Mouse (Mus musculus): ENCODE results near the gene Zgrf1. TPM values are rescaled to one million over a fixed set of nuclear protein-coding genes. Genes with fewer than 3 reads are reported as not detected.

Zgrf1 gene
- 7.9 TPM for polyA plus RNA-seq (2021)

DNA sequence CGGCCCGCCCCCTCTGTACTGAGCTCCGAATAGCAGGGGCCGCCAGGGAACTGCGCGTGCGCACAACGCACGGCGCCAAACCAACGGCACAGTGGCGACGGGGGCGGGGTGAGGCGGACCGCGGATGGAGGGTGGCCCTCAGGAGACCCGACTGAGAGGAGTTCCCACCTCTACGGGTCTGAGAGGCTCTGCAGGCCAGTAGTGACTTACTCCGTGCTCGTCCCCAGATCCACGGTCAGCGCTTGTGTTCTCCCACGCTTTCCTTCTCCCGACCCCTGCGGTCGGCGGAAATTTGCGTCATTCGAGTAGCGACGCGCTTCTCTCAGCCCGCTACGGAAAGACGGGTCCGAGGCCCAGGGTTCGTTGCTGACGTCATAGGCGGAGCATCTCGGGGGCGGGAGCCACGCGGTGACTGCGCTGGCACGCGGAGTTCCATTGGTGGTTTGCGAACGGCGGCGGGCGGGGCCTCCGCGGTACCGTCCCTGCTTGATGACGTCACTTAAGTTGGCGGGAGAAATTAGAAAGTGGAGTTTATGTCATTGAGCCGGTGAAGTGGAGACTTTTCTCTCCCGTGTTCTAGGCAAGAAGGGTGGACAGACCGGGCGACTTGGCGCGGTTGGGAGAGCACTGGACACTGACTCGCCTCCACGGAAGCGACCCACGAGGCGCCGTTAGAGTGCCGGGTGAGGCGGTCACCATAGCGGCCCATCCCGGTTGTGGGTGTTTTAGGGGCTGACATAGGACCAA lies at the start of gene Zgrf1, which contains the start of gene Larp7:
TSS of gene Zgrf1 (plus strand) at position 517 of the 747 bp plus-strand sequence.
TSS of gene Larp7 (minus strand) at position 377 of the 747 bp plus-strand sequence.
- POLR2A ChIA-PET = no interaction called here

DNA sequence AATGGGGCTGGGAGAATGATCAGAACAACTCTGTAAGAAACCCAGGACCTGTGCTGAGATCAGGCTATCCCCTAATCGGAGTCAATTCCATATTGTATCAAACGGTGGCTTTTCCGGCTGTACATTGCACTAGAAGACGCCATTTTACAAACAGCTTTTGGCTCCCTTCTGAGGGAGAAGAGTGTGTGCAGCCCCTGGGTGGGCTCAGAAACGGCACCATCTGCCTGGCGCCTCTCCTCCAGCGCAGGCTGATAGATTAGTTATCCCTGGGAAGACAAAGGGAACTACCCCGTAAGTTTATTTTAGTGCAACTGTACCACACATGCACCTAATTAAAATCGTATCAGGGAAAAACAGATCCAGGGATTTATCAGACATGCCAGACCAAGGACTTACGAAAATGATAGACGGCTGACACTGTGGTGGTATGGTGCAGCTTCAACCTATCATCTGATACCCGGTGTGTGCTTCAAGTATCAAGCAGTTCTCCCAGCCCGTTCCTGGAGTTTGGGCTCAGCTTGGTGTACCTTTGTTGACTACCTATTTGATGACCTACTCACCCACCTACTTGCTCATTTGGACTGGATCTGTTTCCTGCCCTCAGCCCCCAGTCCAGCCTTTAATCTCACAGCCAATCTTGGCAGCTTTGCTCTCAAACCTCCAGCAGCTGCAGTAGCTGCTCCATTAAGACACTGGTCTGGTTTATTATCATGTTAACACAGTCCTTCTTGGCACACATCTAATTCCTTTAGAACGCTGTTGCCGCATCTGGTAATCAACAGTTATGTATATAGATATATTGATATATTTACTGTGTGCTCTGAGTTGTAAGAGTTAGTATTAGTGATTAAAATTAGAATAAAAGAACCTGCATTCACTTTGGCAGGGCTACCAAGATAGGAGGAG lies 45.2 kb upstream of the Zgrf1 start:
- in situ Hi-C loops (cut with MboI; ENCODE audit: low pct_unique_long_range_greater_than_20kb) = no loop called here
- CTCF ChIA-PET = no interaction called here
- ATAC-seq (no peak), DNase-seq (ENCODE audit: low read depth, low spot score) (no peak)
- no peak for TF ChIP-seq CTCF (IDR thresholded peaks at IDR 0.05)
- POLR2A ChIA-PET = no interaction called here
- H3K27me3 ChIP-seq = peaks cover 4% of the 10 kb centered on the region

More for the DNA sequence above, at the start of gene Zgrf1, which contains the start of gene Larp7:
- H3K27me3 ChIP-seq = no peaks in the 10 kb centered on the region
- no peak for TF ChIP-seq CTCF (IDR thresholded peaks at IDR 0.05)
- CTCF ChIA-PET = interaction anchor here (1.1 to 1.8 kb wide), 2 partner anchors 96 to 105 kb away, joined by 3 to 4 read pairs; no protein-coding TSS in a partner anchor
- DNase-seq (ENCODE audit: low read depth, low spot score) (peak; percentile 99), ATAC-seq (peak; percentile 98)
- in situ Hi-C loops (cut with MboI; ENCODE audit: low pct_unique_long_range_greater_than_20kb) = loop anchor here (5.0 kb wide), 2 partner anchors 106 to 236 kb away; no protein-coding TSS in a partner anchor

DNA sequence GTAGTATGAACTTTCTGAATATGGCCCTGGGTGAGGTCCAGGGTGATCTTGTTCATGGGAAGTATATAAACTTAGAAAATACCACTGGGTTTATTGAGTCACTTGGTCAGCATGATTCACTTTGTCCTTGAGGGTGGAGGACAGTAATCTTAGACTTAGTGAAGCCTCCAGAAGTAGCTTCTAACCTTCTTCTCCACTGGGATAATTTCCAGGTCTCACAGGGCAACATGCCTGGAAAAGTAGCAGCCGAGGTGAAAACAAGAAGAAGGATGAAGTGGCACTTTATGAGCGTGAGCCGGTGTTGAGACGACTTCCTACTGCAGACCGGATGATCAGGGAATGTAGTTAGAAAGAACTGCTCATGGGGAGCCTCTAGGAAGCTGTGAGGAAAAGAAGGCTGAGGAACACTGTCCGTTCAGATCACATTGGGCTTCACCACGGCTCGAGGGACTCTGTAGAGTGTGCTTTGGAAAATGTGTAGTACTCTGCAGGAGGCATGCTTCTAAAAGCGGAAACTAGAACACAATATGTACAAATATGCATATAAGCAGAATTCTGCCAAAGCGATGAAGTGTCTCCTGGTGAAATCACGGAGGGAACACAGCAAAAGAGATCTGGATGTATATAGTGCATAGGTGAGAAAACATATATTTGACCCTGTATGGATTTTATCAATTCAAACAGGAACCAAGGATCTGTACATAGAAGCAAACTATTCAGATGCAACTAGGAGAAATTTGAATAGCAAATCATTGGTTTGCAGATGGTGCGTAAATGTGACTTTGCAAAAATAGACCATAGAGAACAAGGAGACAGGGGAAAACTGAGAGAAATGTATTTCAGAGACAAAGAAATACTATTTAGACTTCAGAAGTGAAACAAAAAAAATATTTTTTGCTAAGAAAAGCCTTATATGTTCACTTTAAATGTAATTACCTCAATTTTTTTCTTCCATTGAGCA lies 41.2 kb upstream of the Zgrf1 start:
- DNase-seq (ENCODE audit: low read depth, low spot score) (no peak), ATAC-seq (no peak)
- ChIA-PET CTCF (interaction anchor here (1.2 kb wide), 1 partner anchor 14 kb away, joined by 3 read pairs; no protein-coding TSS in a partner anchor), POLR2A (no interaction called here)
- no peaks in the 10 kb centered on the region for H3K27me3 ChIP-seq
- no peak for TF ChIP-seq CTCF (IDR thresholded peaks at IDR 0.05)
- in situ Hi-C loops (cut with MboI; ENCODE audit: low pct_unique_long_range_greater_than_20kb) = no loop called here

DNA sequence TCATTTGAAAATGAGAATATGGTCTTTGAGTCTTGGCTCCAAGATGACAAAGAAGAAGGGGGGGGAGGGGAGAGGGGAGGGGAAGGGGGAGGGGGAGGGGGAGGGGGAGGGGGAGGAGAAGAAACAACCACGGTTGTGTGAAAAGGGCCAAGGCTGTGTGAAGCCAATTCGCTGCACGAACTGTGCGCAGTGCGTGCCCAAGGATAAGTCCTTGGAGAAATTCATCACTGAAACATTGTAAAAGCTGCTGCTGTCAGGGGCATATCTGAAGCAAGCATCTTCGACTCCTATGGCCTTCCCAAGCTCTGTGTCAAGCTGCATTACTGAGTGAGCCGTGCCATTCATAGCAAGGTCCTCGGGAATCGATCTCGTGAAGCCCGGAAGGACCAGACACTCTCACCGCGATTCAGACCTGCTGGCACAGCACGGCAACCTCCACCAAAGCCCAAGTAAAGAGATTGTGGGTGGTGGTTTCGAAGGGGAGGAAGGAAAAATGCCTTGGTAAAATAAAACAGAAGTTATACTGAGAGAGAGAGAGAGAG lies 40.4 kb upstream of the Zgrf1 start:
- ATAC-seq (no peak), DNase-seq (ENCODE audit: low read depth, low spot score) (no peak)
- TF ChIP-seq CTCF (IDR thresholded peaks at IDR 0.05) = no peak
- POLR2A ChIA-PET = no interaction called here
- in situ Hi-C loops (cut with MboI; ENCODE audit: low pct_unique_long_range_greater_than_20kb) = no loop called here
- CTCF ChIA-PET = no interaction called here
- no peaks in the 10 kb centered on the region for H3K27me3 ChIP-seq

DNA sequence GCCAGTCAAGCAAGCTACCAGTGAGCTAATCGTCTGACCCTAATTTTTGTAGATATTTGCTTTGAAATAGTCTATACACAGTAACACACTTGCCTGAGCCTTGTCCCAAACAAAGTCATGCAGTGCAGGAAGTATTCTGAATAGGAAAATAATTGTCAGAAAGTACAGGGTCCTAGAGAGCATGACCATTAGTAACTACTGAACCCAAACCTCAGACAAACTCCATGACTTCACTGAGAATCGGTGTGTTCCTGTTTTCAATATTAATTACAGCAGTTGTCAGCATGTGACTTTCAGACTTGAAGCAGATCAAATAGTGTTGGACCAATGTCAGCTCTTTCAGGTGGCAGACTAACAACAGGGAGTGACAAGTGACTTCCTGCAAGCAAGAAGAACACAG lies 39.6 kb upstream of the Zgrf1 start:
- no peaks in the 10 kb centered on the region for H3K27me3 ChIP-seq
- ATAC-seq (no peak), DNase-seq (ENCODE audit: low read depth, low spot score) (no peak)
- ChIA-PET CTCF (interaction anchor here (0.9 to 1.3 kb wide), 2 partner anchors 12 to 13 kb away, joined by 3 to 5 read pairs; no protein-coding TSS in a partner anchor), POLR2A (no interaction called here)
- in situ Hi-C loops (cut with MboI; ENCODE audit: low pct_unique_long_range_greater_than_20kb) = no loop called here
- TF ChIP-seq CTCF (IDR thresholded peaks at IDR 0.05) = no peak

DNA sequence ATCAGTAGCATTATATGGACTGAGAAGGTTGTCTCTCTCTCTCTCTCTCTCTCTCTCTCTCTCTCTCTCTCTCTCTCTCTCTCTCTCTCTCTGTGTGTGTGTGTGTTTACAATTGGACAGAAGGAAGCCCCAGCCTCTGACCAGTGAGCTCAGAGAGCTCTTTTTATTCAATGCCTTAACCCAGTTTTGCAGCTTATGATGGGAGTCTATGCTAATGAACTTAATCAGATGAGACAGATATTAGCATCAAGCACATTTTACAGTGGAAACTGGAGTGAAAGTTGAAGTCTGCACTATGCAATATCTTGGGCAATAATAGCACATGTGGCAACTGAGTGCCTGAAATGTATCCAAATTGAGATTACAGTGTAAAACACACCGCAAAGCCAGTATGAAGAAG lies 38.0 kb upstream of the Zgrf1 start:
- TF ChIP-seq CTCF (IDR thresholded peaks at IDR 0.05) = no peak
- ATAC-seq = no peak
- CTCF ChIA-PET = interaction anchor here (1.0 kb wide), 1 partner anchor 12 kb away, joined by 3 read pairs; no protein-coding TSS in a partner anchor

DNA sequence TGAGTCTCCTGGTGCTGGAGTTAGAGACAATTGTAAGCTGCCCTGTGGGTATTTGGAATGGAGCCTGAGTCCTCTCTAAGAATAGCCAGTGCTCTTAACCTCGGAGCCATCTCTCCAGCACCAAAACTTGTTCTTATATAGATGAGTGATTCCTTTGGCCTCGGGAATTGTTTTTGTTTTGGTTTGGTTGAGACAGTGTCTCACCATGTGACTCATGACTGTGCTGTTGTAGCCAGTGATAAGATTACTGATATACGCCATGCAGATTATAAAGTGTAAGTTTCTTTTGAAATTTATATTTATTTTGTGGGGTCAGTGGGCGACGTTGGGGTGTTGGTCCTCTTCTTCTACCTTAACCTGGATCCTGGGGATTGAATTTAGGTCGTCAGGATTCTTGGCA lies 33.0 kb upstream of the Zgrf1 start:
- H3K27me3 ChIP-seq = no peaks in the 10 kb centered on the region
- in situ Hi-C loops (cut with MboI; ENCODE audit: low pct_unique_long_range_greater_than_20kb) = no loop called here
- ChIA-PET POLR2A (no interaction called here), CTCF (interaction anchor here (1.9 kb wide), 1 partner anchor 69 kb away, joined by 8 read pairs; no protein-coding TSS in a partner anchor)
- DNase-seq (ENCODE audit: low read depth, low spot score) (peak; percentile 49), ATAC-seq (peak; percentile 68)
- TF ChIP-seq CTCF (IDR thresholded peaks at IDR 0.05) = no peak

More for the DNA sequence above, 38.0 kb upstream of the Zgrf1 start:
- H3K27me3 ChIP-seq = no peaks in the 10 kb centered on the region
- POLR2A ChIA-PET = no interaction called here
- in situ Hi-C loops (cut with MboI; ENCODE audit: low pct_unique_long_range_greater_than_20kb) = no loop called here
- no peak for DNase-seq (ENCODE audit: low read depth, low spot score)

DNA sequence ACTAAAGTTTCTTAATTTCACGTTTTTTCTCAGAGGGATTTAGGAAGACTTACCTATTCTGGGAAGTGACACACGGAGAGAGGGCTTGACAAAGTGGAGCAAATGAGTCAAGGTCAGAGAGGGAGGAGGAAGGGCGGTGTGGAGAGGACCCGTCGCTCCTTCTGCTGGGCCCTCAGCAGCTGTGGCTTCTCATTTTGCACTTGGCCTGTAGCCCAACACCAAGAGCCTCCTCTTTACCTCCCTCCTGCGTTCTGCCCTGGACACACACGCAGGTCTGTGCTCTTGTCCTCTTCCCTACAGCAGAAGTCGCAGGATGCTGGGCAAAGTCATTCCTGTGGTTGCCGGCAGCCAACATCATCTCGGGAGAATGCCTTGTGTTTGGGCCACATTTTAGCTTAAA lies 32.1 kb upstream of the Zgrf1 start:
- DNase-seq (ENCODE audit: low read depth, low spot score) = no peak
- TF ChIP-seq CTCF (IDR thresholded peaks at IDR 0.05) = no peak
- no peak for ATAC-seq
- POLR2A ChIA-PET = no interaction called here
- in situ Hi-C loops (cut with MboI; ENCODE audit: low pct_unique_long_range_greater_than_20kb) = no loop called here
- no peaks in the 10 kb centered on the region for H3K27me3 ChIP-seq
- CTCF ChIA-PET = interaction anchor here (1.0 to 1.9 kb wide), 2 partner anchors 16 to 70 kb away, joined by 3 to 8 read pairs; no protein-coding TSS in a partner anchor

DNA sequence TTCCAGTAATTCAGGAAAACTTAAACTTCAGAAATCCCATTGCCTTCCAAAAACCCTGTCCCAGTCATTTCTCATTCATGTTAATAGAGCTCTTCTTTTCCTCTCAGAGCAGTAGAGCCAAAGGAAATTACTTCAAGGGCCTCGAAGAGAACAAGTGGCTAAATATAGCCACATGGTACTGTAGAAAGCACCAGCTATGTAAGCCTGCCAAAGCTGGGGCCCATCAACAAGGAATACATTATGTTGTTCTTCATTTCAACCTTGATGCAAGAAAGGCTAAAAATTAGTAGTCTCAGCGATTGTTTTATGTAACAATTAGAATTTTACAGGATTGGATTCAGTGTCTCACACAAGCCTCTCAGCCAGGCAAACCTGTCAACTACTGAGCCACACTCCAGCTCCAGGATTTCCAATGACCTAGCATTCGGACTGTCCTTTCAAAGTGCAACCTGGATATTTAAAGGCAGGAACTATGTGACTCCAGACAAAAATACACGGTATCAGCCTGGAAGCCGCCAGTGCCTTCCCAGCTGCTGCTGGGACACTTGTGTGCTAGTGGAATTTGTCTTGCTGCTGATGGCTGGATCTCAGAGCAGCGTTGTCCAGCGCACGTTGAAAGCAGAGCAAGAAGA lies 28.0 kb upstream of the Zgrf1 start:
- DNase-seq (ENCODE audit: low read depth, low spot score) = no peak
- no peaks in the 10 kb centered on the region for H3K27me3 ChIP-seq
- TF ChIP-seq CTCF (IDR thresholded peaks at IDR 0.05) = no peak
- ChIA-PET CTCF (interaction anchor here (0.7 to 1.9 kb wide), 6 partner anchors 11 to 25 kb away, joined by 3 to 4 read pairs (median 4); no protein-coding TSS in a partner anchor), POLR2A (no interaction called here)
- no peak for ATAC-seq
- in situ Hi-C loops (cut with MboI; ENCODE audit: low pct_unique_long_range_greater_than_20kb) = no loop called here
